Mouse (Mus musculus): ENCODE data around the gene 4930432M17Rik.

- TF ChIP-seq CTCF (IDR thresholded peaks at IDR 0.05; ENCODE audit: borderline replicate concordance, insufficient read depth, low read length): no peak
- TF ChIP-seq POLR2A (IDR thresholded peaks at IDR 0.05; ENCODE audit: low read depth, low read length): no peak
Measured at GRCm38 (mm10) chr3:121670462-121670861, at the start of gene 4930432M17Rik.
